Mouse (Mus musculus): Measurements from ENCODE around the gene Zfp92. TPM values are rescaled to one million over a fixed set of nuclear protein-coding genes. Genes with fewer than 3 reads are reported as not detected.

The Zfp92 gene
- polyA plus RNA-seq, 1 experiment from 2014 or later: 0.22 TPM

DNA sequence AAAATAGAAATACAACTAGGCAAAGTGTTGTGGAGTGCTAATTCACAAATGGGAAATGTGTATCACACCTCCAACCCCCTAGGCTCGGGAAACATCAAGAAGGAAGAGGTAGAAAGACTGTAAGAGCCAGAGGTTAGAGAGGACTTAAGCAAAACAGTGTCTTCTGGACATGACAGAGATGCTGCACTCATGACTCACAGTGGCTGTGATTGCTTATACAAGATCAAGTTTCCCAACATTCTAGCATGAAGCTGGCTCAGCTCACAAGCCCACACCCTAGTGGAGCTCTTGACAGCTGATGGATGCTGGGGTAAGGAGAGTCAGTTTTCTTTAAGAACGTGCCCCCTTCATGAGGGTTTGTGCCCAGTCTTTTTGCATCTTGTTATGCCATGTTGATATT, 30.5 kb downstream of the Zfp92 start:
- Histone ChIP-seq H3K9me3 (no peaks in the 10 kb centered on the region), H3K36me3 (0 out of 2 replicates have a peak, but pooled peaks cover 2% of the 10 kb centered on the region), H3K27ac (replicated peaks) (no peak overlapping the region), H3K4me1 (no peaks in the 10 kb centered on the region), H3K27me3 (no peaks in the 10 kb centered on the region), H3K4me3 (no peak overlapping the region), H3K4me2 (replicated peaks) (no peak overlapping the region), H3K9ac (replicated peaks) (no peak overlapping the region)
- 71% methylated on average over 2 of the region's 2 CpGs for WGBS
- ATAC-seq (ENCODE audit: low FRiP score, low read depth): no peak

DNA sequence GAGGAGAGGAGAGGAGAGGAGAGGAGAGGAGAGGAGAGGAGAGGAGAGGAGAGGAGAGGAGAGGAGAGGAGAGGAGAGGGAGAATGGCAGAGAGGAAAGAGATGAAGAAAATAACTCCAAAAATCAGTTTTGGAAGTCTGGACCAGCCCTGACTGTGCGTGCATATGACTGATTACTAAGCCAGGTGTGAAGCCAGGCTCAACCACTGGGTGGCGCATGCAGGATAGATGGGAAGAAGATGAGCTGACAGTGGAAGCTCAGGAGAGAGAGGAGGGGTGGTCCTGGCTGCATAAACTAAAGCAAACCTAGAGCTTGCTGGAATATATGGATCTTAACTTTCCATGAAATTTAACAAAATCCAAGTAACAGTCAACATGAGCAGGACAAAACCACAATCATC, 41.1 kb downstream of the Zfp92 start:
- no peak for ATAC-seq (ENCODE audit: low FRiP score, low read depth)
- 18% methylated on average over 2 of the region's 2 CpGs for WGBS
- Histone ChIP-seq H3K4me3 (no peak overlapping the region), H3K27ac (replicated peaks) (no peak overlapping the region), H3K9ac (replicated peaks) (no peak overlapping the region), H3K4me1 (no peaks in the 10 kb centered on the region), H3K27me3 (no peaks in the 10 kb centered on the region), H3K4me2 (replicated peaks) (no peak overlapping the region), H3K9me3 (no peaks in the 10 kb centered on the region), H3K36me3 (0 out of 2 replicates have a peak, but pooled peaks cover 4% of the 10 kb centered on the region)

DNA sequence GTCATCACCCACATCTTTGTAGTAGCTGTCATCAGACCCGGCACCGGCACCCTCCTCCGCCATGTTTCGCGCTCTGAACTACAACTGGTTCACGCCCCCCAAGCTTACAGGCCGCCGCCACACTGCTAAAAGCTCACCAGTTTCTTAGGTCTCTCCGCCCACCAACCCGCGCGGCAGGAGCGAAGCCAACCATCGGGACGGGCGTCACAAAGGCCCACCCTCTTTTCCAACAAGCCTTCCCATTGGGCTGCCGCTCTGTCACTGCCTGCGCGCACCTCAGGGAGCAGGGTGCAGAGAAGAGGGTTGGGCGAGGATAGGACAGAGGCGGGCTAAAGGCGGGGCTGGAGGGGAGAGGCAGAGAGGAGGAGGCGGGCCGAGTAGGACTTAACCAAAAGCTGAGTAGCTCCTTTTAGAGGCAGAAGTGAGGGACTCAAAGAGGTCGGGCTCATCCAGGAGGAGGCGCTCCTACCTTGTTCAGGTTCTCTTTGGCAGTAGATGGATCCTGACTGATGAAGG, 48.0 kb downstream of the Zfp92 start, which contains the start of gene Haus7:
Gene Haus7 (minus strand): TSS at position 168 of the 516 bp plus-strand sequence.
- 26% methylated on average over 26 of the region's 26 CpGs for WGBS
- ATAC-seq (ENCODE audit: low FRiP score, low read depth): peak; percentile 100
- no peak within 1 kb of the TSS for H3K27ac ChIP-seq (replicated peaks)

DNA sequence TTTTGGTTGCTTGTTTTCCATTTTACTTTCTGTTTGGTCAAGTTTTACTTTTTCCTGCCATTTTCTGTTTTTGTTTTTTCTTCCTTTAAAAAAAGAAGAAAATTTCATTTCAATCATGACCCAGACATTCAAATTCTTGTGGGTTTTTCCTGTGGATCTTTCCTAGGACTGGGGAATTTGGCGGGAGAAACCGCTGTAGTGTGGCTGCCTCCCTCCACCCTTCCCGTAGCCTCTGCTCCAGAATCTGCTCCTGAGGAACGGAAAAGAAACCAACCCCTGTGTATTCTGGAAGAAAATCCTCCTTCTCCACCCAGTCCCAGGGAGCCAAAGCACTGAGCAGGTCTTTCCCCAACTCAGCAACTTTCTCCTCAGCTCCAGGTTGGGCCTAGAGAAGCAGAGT, 49.9 kb downstream of the Zfp92 start:
- H3K4me3 ChIP-seq: no peak overlapping the region
- WGBS: 77% methylated on average over 4 of the region's 4 CpGs
- no peaks in the 10 kb centered on the region for H3K9me3 ChIP-seq
- no peak overlapping the region for H3K4me2 ChIP-seq (replicated peaks)
- no peaks in the 10 kb centered on the region for H3K36me3 ChIP-seq
- no peak overlapping the region for H3K9ac ChIP-seq (replicated peaks)
- 0 out of 2 replicates have a peak, but pooled peaks cover 2% of the 10 kb centered on the region for H3K27me3 ChIP-seq
- H3K27ac ChIP-seq (replicated peaks): no peak overlapping the region
- peaks cover 5% of the 10 kb centered on the region; the same call in 1 of the 2 replicates for H3K4me1 ChIP-seq
- no peak for ATAC-seq (ENCODE audit: low FRiP score, low read depth)

More for the DNA sequence above, 48.0 kb downstream of the Zfp92 start, which contains the start of gene Haus7:
- H3K4me1 ChIP-seq: peaks cover 5% of the 10 kb centered on the region; the same call in 1 of the 2 replicates
- H3K36me3 ChIP-seq: 0 out of 2 replicates have a peak, but pooled peaks cover 4% of the 10 kb centered on the region
- H3K9me3 ChIP-seq: no peaks in the 10 kb centered on the region
- H3K4me3 ChIP-seq: peak within 1 kb of the TSS; percentile 55
- H3K9ac ChIP-seq (replicated peaks): peak within 1 kb of the TSS; percentile 55
- peak within 1 kb of the TSS; percentile 59 for H3K4me2 ChIP-seq (replicated peaks)
- no peaks in the 10 kb centered on the region for H3K27me3 ChIP-seq

DNA sequence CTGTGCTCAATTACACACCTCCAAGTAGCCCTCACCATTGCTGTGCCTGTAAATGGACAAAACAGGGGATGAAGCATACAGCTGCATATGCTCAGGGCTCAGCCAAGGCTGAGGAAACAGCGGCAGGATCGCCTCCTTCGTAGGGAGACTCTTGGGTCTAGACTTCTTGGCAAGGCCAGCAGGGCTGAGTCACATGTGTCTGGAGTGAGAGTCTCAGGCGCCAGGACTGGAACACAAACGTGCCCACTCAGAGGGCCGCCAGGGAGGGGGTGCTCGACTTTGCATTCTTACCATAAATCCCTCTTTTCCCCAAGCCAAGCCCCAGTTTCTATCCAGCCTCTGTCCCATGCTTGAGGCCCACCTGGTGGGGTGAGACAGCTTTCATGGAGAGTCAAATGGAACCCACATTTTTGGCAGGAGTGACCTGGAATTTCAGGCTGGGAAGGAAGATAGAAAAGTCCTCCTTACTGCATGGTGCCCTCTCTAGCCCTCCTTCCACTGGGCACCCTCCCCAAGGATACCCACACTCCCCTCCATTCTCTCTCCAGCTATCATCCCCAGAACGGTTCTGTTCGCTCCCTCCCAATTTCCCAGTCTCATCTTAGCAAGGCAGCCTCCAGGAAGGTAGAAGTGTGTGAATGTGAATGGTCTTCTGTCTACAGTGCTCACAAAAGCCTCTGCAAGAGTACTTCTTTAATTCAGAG, 54.7 kb downstream of the Zfp92 start:
- H3K4me3 ChIP-seq: no peak overlapping the region
- no peak overlapping the region for H3K4me2 ChIP-seq (replicated peaks)
- H3K27me3 ChIP-seq: peaks cover 7% of the 10 kb centered on the region; the same call in 1 of the 2 replicates
- no peak overlapping the region for H3K27ac ChIP-seq (replicated peaks)
- no peaks in the 10 kb centered on the region for H3K36me3 ChIP-seq
- WGBS: 74% methylated on average over 9 of the region's 9 CpGs
- no peaks in the 10 kb centered on the region for H3K4me1 ChIP-seq
- no peaks in the 10 kb centered on the region for H3K9me3 ChIP-seq
- no peak overlapping the region for H3K9ac ChIP-seq (replicated peaks)
- no peak for ATAC-seq (ENCODE audit: low FRiP score, low read depth)

DNA sequence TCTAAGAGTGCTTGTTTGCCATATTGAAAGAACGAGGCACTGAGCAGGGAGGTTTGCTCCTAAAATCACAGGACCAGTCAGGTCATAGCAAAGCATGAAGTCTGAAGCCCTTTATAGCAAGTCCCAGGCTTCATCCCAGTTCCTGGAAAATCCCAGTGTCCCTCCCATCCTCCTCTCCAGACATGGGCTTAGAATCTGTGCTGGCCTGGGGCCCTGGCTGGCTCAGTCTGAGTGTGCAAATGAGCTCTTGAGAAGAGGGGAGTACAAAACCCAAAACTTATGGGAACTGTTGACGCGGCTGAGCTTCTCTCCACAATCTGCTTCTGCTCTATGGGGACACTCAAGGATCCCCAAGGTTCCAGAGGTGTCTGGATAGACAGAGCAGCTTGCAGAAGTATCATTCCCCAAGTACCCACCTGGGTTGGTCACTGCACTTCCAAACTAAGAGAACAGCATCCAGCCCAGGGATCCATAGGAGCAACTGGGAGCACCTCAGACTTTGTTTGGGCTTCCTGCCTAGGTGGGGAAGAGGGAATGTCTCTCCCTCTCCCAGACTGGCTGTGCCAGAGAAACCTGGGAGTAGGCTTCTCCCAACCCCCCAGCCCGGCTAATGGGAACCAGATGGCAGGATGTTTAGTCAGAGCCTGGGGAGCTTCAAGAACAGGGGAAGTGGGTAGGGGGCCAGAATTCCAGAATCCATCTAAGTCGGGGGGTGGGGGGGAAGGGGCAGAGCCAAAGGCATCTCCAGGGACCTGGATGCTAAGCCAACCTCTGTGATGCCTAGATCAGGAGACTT, 56.7 kb downstream of the Zfp92 start:
- Histone ChIP-seq H3K4me3 (no peak overlapping the region), H3K27ac (replicated peaks) (no peak overlapping the region), H3K36me3 (no peaks in the 10 kb centered on the region), H3K27me3 (peaks cover 7% of the 10 kb centered on the region; the same call in 1 of the 2 replicates), H3K4me2 (replicated peaks) (no peak overlapping the region), H3K9ac (replicated peaks) (no peak overlapping the region), H3K9me3 (no peaks in the 10 kb centered on the region), H3K4me1 (no peaks in the 10 kb centered on the region)
- 68% methylated on average over 5 of the region's 5 CpGs for WGBS
- ATAC-seq (ENCODE audit: low FRiP score, low read depth): no peak

- H3K27me3 ChIP-seq: peaks cover 7% of the 10 kb centered on the region; the same call in 1 of the 2 replicates
- no peak overlapping the region for H3K4me2 ChIP-seq (replicated peaks)
- 84% methylated on average over 3 of the region's 3 CpGs for WGBS
- no peak for ATAC-seq (ENCODE audit: low FRiP score, low read depth)
- H3K4me3 ChIP-seq: no peak overlapping the region
- no peaks in the 10 kb centered on the region for H3K36me3 ChIP-seq
- no peaks in the 10 kb centered on the region for H3K9me3 ChIP-seq
- no peak overlapping the region for H3K27ac ChIP-seq (replicated peaks)
- no peak overlapping the region for H3K9ac ChIP-seq (replicated peaks)
- H3K4me1 ChIP-seq: no peaks in the 10 kb centered on the region
Observed at GRCm38 (mm10) chrX:73468330-73468729, 57.4 kb downstream of the Zfp92 start.

DNA sequence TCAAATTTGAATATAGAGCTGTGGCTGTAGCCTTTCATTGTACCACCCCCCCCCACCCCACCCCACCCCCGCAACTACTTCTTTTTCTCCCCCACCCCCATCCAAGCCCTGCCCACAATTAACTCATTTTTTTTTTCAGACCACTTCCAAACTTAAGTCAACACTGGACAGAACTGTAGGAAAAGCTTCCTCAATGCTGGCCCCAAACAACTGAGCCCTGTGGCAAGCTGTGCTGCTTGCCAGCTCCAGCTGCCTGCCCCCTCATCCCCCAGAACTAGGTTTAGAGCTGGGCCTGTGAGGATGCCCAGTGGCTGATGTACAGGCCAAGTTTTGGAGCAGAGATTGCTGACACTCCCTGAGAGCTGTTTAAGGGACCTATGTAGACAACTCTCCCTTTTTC, 57.9 kb downstream of the Zfp92 start:
- no peak for ATAC-seq (ENCODE audit: low FRiP score, low read depth)
- Histone ChIP-seq H3K4me3 (no peak overlapping the region), H3K9me3 (no peaks in the 10 kb centered on the region), H3K36me3 (no peaks in the 10 kb centered on the region), H3K27ac (replicated peaks) (no peak overlapping the region), H3K9ac (replicated peaks) (no peak overlapping the region), H3K27me3 (peaks cover 7% of the 10 kb centered on the region; the same call in 1 of the 2 replicates), H3K4me2 (replicated peaks) (no peak overlapping the region), H3K4me1 (no peaks in the 10 kb centered on the region)
- 60% methylated on average over 1 of the region's 1 CpGs for WGBS

DNA sequence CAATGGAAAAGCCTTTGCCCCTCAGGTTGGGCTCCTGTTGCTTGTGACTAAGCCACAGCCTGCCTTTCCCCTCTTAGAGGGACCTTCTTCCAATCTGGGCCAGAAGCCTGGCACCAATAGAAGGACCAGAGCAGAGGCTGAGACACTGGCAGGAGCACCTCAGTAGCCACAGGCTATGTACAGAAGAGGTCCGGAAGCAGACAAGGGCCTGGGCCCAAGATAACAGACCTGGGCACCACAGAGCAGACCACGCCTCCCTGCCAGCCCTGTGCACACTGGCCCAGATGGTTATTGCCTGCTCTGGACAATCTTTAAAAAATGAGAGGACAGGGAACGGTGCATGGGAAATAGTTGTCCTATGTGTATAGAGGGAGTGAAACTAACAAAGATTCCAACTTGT, 60.9 kb downstream of the Zfp92 start:
- no peak overlapping the region for H3K9ac ChIP-seq (replicated peaks)
- H3K4me3 ChIP-seq: no peak overlapping the region
- H3K27me3 ChIP-seq: no peaks in the 10 kb centered on the region
- H3K36me3 ChIP-seq: no peaks in the 10 kb centered on the region
- no peak overlapping the region for H3K4me2 ChIP-seq (replicated peaks)
- no peak overlapping the region for H3K27ac ChIP-seq (replicated peaks)
- no peaks in the 10 kb centered on the region for H3K9me3 ChIP-seq
- no peak for ATAC-seq (ENCODE audit: low FRiP score, low read depth)
- no peaks in the 10 kb centered on the region for H3K4me1 ChIP-seq
- 88% methylated on average over 3 of the region's 3 CpGs for WGBS

DNA sequence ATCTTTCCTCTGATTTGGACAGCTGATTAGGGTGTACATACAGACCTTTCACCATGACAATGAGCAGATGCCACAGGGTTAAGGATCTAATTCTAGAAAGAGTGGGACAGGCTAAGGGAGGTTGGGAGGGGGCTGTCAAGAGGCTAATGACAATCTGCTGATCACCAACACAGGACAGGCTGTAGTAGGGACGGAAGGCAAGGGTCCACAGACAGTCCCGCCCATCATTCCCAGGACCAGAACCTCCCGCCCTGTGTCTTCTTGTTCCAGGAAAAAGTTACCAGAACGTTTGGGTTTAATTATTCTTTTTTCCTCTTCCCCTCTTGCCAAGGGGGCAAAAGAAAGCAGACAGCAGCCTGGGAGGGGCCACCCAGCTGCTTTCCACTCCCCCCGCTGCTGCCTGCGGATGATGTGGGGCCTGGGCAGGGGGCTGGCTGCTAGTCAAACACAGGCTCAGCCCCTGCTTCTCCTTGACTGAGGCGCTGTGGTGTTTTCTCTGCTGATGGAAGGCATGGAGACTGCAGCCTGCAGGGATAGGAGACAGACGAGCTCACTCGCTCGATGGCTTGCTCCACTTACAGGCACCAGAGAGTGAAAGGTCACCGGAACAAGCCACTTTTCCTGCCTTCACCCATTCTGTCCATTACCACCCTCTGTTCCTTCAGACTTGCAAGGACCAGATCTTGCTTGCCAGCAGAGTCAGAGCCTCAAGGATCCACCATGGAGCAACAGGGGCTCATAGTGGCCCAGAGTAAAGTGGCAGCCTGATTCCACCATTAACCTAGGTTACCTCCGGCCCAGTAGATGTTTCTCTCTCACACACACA, 63.7 kb downstream of the Zfp92 start:
- H3K4me2 ChIP-seq (replicated peaks): no peak overlapping the region

DNA sequence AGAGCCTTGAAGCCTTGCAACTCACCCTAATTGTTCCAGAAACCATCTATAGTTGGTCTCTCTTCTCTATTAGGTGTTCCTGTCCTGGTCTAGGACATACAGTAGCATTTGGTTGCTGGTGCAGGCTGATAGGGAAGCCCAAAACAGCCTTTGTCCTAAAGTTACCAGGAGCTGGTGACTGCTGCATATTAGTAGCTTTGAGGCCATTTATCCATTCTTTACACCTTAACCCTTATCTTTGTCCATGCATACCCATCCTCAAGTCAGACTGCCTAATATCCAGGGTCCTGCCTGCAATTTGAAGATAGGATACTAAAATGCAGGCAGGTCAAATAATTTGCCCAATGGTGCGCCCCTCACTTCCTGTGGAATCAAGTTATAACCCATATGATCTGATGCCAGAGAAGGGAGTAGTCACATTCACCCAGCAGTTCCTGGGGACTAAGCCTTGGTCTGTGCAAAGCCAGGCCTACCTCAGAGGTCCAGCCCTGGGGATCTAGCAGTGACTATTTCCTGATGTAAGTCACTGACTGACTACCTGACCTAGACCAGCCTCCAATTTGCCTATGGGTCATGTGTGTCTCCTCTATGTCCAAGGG, 64.9 kb downstream of the Zfp92 start:
- no peak for ATAC-seq (ENCODE audit: low FRiP score, low read depth)
- H3K4me2 ChIP-seq (replicated peaks): no peak overlapping the region
- H3K27me3 ChIP-seq: peaks cover 9% of the 10 kb centered on the region; the same call in 1 of the 2 replicates
- no peaks in the 10 kb centered on the region for H3K9me3 ChIP-seq
- no peaks in the 10 kb centered on the region for H3K4me1 ChIP-seq
- no peak overlapping the region for H3K27ac ChIP-seq (replicated peaks)
- H3K9ac ChIP-seq (replicated peaks): no peak overlapping the region
- WGBS: 84% methylated on average over 1 of the region's 1 CpGs
- no peak overlapping the region for H3K4me3 ChIP-seq
- no peaks in the 10 kb centered on the region for H3K36me3 ChIP-seq

More for the DNA sequence above, 63.7 kb downstream of the Zfp92 start:
- H3K36me3 ChIP-seq: no peaks in the 10 kb centered on the region
- H3K9ac ChIP-seq (replicated peaks): no peak overlapping the region
- no peak overlapping the region for H3K4me3 ChIP-seq
- H3K27ac ChIP-seq (replicated peaks): no peak overlapping the region
- ATAC-seq (ENCODE audit: low FRiP score, low read depth): no peak
- WGBS: 70% methylated on average over 11 of the region's 12 CpGs
- H3K27me3 ChIP-seq: peaks cover 9% of the 10 kb centered on the region; the same call in 1 of the 2 replicates
- no peaks in the 10 kb centered on the region for H3K4me1 ChIP-seq
- H3K9me3 ChIP-seq: no peaks in the 10 kb centered on the region
